Mouse (Mus musculus): ENCODE measurements at regions not wholly inside any gene's neighbourhood (a gene's known extent, or its start where the extent isn't known, plus 50 kb on each side); places are given as distances from the start of the nearest gene placed in this dataset.

DNA sequence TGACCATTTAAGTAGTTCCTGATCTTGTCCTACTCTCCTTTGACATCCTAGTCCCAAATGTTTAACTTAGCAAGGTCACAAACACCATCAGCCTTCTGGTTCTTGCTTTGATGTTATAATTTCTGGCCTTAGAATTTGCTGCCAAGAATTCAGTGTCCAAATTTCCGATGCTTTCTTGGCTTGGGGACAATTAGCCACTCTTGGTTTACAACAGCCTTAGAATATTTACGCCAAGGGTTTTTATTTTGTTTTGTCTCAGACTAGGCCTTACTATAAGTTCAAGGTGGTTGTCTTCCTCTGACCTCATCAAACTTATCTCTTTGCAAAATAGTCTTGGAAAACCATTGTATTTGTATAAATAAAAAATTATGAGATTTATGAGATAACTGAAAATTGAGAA, 322.4 kb downstream of the Tfec start:
- in situ Hi-C loops (cut with MboI; ENCODE audit: low pct_unique_long_range_greater_than_20kb), result no loop called here
- no peak for ATAC-seq
- ChIA-PET POLR2A (no interaction called here), CTCF (no interaction called here)
- H3K27me3 ChIP-seq, result peaks cover 26% of the 10 kb centered on the region
- DNase-seq (ENCODE audit: low read depth, low spot score), result no peak
- no peak for TF ChIP-seq CTCF (IDR thresholded peaks at IDR 0.05)

DNA sequence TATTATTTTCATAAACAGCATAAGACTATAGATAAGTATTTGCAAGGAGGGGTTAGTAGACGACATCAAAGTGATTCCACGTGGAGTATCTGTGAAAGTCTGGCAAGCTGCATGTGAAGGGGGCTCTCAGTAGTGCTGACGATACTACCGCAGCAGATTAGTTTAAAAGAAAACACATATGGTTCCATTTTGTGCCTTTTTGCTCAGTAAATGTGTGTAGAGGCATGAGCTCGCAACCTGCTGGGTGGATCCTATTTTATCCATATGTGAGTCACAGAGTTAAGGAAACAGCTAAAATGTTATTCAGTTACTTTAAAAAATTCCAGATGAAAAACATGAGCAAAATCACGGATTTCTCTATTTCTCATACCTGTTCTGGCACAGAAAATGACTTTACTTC, 325.4 kb downstream of the Tfec start:
- in situ Hi-C loops (cut with MboI; ENCODE audit: low pct_unique_long_range_greater_than_20kb), result no loop called here
- POLR2A ChIA-PET, result no interaction called here
- H3K27me3 ChIP-seq, result peaks cover 18% of the 10 kb centered on the region
- CTCF ChIA-PET, result no interaction called here
- no peak for DNase-seq (ENCODE audit: low read depth, low spot score)
- ATAC-seq, result no peak
- no peak for TF ChIP-seq CTCF (IDR thresholded peaks at IDR 0.05)

DNA sequence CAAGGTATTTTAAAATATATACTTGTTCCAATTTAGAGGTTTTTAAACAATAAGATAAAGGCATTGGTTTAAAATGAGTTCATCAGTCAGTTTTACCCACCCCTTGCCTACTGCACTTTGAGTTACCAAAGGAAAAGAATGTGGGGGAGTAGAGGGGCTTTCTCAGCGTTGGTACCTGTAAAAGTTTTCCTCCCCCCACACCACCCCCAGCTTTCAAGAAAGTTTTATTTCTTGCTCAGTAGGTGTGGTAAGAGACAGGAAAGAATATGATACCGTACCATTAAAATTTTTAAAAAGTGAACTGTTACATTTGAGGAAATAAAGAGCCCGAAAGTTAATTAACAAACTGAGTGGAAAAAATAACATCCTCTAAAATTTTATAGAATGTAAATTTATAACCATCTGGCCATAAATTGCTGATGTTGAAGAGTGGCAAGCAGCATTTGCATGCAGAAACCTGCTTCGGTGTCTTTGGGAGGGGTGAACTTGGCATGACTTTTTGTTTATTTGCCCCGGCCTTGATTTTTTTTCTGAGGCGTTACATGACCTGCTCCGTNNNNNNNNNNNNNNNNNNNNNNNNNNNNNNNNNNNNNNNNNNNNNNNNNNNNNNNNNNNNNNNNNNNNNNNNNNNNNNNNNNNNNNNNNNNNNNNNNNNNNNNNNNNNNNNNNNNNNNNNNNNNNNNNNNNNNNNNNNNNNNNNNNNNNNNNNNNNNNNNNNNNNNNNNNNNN, 346.1 kb downstream of the Tfec start:
- no peak for TF ChIP-seq CTCF (IDR thresholded peaks at IDR 0.05)
- in situ Hi-C loops (cut with MboI; ENCODE audit: low pct_unique_long_range_greater_than_20kb), result no loop called here
- no peak for DNase-seq (ENCODE audit: low read depth, low spot score)
- H3K27me3 ChIP-seq, result peaks cover 38% of the 10 kb centered on the region
- POLR2A ChIA-PET, result no interaction called here
- no peak for ATAC-seq
- CTCF ChIA-PET, result interaction anchor here (0.9 kb wide), 1 partner anchor 37 kb away, joined by 3 read pairs; no protein-coding TSS in a partner anchor

- CTCF ChIA-PET, result no interaction called here
- no peak for TF ChIP-seq CTCF (IDR thresholded peaks at IDR 0.05)
- in situ Hi-C loops (cut with MboI; ENCODE audit: low pct_unique_long_range_greater_than_20kb), result no loop called here
- POLR2A ChIA-PET, result no interaction called here
- no peak for ATAC-seq
- H3K27me3 ChIP-seq, result peaks cover 37% of the 10 kb centered on the region
- no peak for DNase-seq (ENCODE audit: low read depth, low spot score)
Measured at GRCm38 (mm10) chr6:16551131-16551530, 347.1 kb downstream of the Tfec start.

DNA sequence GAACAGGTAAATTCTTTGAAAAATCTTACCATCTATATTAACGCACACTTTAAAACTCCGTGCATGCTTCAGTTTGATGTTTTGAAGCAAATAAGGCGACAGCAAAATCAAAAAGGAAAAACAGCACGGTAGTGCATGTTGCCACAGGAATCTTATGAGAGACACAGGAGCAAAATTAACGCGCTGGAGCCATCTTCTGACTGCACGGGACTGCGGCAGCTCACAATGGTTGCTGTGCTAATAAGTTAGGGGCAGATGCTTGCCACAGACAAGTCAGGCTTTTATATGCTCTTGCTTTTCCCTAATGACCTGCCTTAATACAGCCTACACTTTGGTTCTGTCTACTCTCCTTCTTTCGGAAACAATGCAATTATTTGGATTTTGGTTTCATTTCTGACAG, 347.8 kb downstream of the Tfec start:
- CTCF ChIA-PET, result no interaction called here
- ATAC-seq (no peak), DNase-seq (ENCODE audit: low read depth, low spot score) (no peak)
- in situ Hi-C loops (cut with MboI; ENCODE audit: low pct_unique_long_range_greater_than_20kb), result no loop called here
- peak; percentile 13 for TF ChIP-seq CTCF (IDR thresholded peaks at IDR 0.05)
- POLR2A ChIA-PET, result no interaction called here
- peaks cover 40% of the 10 kb centered on the region for H3K27me3 ChIP-seq

DNA sequence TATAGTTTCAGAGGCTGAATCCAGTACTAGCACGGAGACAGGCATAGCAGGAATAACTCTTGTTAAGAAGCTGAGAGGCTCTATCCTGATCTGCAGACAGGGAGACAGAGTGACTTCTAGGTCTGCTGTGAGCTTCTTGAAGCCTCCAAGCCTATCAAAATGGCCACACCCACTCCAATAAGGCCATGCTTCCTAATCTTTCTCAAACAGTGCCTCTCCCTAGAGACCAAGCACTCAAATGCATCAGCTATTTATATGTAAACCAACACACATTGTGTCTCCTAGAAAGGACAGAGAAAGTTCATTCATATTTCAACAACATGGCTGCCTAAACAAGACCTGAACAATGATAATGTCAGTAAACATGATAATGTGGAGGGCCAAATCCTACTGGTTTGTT, 384.2 kb downstream of the Tfec start:
- TF ChIP-seq CTCF (IDR thresholded peaks at IDR 0.05), result no peak
- ChIA-PET POLR2A (no interaction called here), CTCF (no interaction called here)
- DNase-seq (ENCODE audit: low read depth, low spot score) (no peak), ATAC-seq (no peak)
- peaks cover 6% of the 10 kb centered on the region for H3K27me3 ChIP-seq
- in situ Hi-C loops (cut with MboI; ENCODE audit: low pct_unique_long_range_greater_than_20kb), result no loop called here

- in situ Hi-C loops (cut with MboI; ENCODE audit: low pct_unique_long_range_greater_than_20kb), result no loop called here
- CTCF ChIA-PET, result no interaction called here
Measured at GRCm38 (mm10) chr6:16513541-16513940, 384.7 kb downstream of the Tfec start.

GRCm38 (mm10) chr6:16503836-16504235, 394.4 kb downstream of the Tfec start:
- in situ Hi-C loops (cut with MboI; ENCODE audit: low pct_unique_long_range_greater_than_20kb), result no loop called here
- CTCF ChIA-PET, result no interaction called here
- no peak for DNase-seq (ENCODE audit: low read depth, low spot score)
- POLR2A ChIA-PET, result no interaction called here
- TF ChIP-seq CTCF (IDR thresholded peaks at IDR 0.05), result no peak
- no peaks in the 10 kb centered on the region for H3K27me3 ChIP-seq
- ATAC-seq, result no peak

More at GRCm38 (mm10) chr6:16513541-16513940, 384.7 kb downstream of the Tfec start:
- POLR2A ChIA-PET, result no interaction called here
- peaks cover 6% of the 10 kb centered on the region for H3K27me3 ChIP-seq
- no peak for DNase-seq (ENCODE audit: low read depth, low spot score)
- no peak for TF ChIP-seq CTCF (IDR thresholded peaks at IDR 0.05)
- no peak for ATAC-seq

DNA sequence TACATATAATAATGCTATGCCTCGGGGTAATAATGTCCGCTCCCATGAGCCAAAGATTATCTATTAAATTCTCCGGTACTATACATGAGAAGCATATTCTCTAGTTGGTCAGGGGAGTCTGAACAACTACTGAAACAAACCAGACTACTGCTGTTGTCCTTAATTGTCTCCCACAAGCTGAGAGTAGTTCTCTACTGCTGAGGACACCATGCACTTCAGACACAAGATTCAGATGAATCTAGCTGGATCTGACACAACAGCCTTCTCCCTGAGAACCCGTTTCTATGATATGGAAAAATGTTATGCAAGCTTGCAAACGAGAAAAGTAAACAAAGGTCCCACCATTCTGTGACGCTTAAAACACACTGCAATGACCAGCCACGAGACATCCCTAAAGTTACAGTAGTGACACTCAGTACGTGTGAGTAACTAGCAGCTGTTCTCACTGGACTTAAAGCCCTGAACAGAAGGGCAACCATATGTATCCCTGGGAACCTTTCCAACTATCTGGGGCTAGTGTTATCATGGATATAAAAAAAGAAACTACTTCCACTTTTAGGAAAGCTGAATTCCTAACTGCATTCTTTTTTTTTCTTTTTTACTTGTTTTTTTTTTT, 411.1 kb downstream of the Tfec start:
- in situ Hi-C loops (cut with MboI; ENCODE audit: low pct_unique_long_range_greater_than_20kb), result no loop called here
- CTCF ChIA-PET, result interaction anchor here (0.7 kb wide), 1 partner anchor 90 kb away, joined by 3 read pairs; no protein-coding TSS in a partner anchor
- no peak for ATAC-seq
- H3K27me3 ChIP-seq, result peaks cover 2% of the 10 kb centered on the region
- POLR2A ChIA-PET, result interaction anchor here (0.6 kb wide), 1 partner anchor 130 kb away, joined by 3 read pairs; no protein-coding TSS in a partner anchor
- no peak for TF ChIP-seq CTCF (IDR thresholded peaks at IDR 0.05)
- no peak for DNase-seq (ENCODE audit: low read depth, low spot score)

DNA sequence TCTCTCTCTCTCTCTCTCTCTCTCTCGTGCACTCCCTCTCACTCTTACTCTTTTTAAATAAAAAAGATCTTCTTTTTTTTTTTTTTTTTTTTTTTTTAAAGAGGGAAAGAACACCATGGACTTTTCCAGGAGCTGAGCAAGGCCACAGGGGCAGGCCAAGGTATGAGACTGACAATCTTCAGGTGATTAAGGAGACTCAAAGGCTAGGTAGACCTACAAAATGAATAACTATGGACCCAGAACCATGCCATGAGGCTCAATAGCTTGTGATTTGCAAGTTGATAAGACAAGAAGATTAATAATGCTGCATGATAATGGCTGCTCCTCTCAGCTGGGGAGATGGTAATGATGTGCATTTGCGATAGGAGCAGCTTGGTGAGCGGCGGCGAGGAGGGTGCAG, 414.9 kb downstream of the Tfec start:
- no peak for DNase-seq (ENCODE audit: low read depth, low spot score)
- ChIA-PET POLR2A (no interaction called here), CTCF (no interaction called here)
- in situ Hi-C loops (cut with MboI; ENCODE audit: low pct_unique_long_range_greater_than_20kb), result no loop called here
- no peak for TF ChIP-seq CTCF (IDR thresholded peaks at IDR 0.05)
- no peak for ATAC-seq
- peaks cover 2% of the 10 kb centered on the region for H3K27me3 ChIP-seq

DNA sequence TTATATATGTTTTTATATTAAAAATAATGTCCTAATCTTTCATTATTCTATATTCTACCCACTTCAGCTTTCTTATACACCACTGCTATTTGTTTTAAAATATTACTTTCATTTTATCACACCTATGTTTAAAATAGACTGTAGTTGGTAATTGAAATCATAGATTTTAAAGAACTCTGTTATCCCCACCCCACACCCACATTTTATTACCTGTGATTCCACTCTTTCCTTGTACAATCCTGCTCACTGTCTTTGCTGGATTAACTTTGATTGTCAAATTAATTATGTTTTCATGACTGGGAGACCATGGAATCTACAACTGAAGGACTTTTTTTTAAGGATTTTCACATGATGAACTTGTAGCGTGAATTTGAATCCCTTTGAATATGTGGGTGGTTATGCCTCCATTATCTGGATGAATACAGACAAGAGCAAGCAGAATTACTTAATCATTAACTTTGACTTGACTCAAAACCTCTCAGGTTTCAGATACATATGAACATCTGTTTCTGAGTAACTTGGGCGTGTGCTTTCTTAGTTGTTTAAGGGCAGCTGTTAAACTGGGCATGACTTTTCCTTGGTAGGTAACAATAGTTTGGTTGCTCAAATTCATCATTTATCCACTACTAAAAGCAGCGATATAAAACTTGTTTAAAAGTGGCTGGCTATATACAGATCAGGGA, 429.4 kb downstream of the Tfec start:
- in situ Hi-C loops (cut with MboI; ENCODE audit: low pct_unique_long_range_greater_than_20kb), result no loop called here
- POLR2A ChIA-PET, result no interaction called here

More for the DNA sequence above, 429.4 kb downstream of the Tfec start:
- CTCF ChIA-PET, result no interaction called here
- H3K27me3 ChIP-seq, result no peaks in the 10 kb centered on the region
- DNase-seq (ENCODE audit: low read depth, low spot score), result no peak
- TF ChIP-seq CTCF (IDR thresholded peaks at IDR 0.05), result no peak
- no peak for ATAC-seq
